Mouse (Mus musculus) monocyte, adult 5-6 weeks (primary cell): ENCODE data around the gene Ric8a. TPM values are rescaled to one million over a fixed set of nuclear protein-coding genes. Genes with fewer than 3 reads are reported as not detected.
A peak's percentile ranks its signal among the peaks of the same experiment; 100 is the strongest.

ENCODE experiments used
- ATAC-seq: fragments of 153-309, 156-312 bp; replicated peaks from 2 replicates; pipeline ENCODE4 v1.8.0; 2017; ENCODE audit warnings: mild to moderate bottlenecking; ENCODE audit not compliant: low TSS enrichment, insufficient number of reproducible peaks, severe bottlenecking, poor library complexity, low FRiP score
- total RNA-seq: library from RNA; stranded (forward); fragments of 200-1000, 200-491, 200-594 nt; gene quantifications from 3 replicates; pipeline ENCODE4 v1.2.3, GENCODE M21; 2017

Gene Ric8a
- total RNA-seq = 62.6 to 73.7 TPM (median 72.9 TPM) in 3 replicates

DNA sequence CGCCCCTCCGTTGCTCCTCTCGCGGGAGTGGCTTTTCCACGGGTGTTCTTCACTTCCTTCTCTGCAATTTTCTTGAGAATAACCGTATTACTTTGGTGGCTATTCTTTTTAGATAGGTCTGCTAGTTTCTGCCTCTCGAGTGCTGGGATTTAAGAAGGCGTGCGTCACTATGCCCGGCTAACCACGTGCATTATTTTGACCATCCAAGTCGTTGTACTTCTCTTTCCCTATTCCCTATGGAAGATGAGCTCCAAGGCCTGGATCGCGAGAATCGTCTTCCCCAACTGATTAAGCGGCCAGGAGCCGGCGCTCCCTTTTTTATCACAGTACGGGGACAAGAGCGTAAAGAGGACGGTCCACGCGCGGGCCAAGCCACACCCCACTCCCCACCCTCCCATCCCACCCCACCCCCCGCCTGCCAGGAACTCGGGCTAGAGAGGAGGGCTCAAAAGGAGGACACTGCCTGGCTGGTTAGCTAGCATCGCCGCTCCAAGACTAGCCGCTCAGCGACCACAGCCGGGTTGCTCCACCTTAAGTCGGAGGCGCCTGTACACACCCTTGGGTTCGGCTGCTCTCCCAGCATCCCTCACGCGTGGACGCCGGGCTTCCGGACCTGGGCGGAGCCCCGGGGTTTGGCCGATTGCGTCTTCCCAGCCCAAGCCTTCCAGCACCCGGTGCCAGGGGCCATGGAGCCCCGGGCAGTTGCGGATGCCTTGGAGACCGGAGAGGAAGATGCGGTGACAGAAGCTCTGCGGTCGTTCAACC, at the start of gene Ric8a:
Ric8a (plus strand) TSS at position 173 of the 765 bp plus-strand sequence.
- ATAC-seq = peak; percentile 78

DNA sequence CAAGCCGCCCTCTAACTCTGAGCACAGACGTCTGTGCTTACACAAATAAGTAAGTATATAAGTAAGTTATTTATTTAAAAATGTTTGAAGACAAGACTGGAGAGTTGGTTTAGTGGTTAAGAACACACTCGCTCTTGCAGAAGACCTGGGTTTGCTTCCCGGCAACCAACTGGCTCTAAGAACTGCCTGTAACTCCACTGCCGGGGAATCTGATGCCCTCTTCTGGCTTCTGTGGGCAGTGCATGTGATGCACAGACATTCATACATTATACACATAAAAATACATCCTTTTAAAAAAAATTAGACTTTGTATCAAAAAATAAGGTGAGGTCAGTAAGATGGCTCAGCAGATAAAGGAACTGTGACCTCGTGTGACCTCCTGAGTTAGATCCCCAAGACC, 46.3 kb upstream of the Ric8a start:
- no peak for ATAC-seq

DNA sequence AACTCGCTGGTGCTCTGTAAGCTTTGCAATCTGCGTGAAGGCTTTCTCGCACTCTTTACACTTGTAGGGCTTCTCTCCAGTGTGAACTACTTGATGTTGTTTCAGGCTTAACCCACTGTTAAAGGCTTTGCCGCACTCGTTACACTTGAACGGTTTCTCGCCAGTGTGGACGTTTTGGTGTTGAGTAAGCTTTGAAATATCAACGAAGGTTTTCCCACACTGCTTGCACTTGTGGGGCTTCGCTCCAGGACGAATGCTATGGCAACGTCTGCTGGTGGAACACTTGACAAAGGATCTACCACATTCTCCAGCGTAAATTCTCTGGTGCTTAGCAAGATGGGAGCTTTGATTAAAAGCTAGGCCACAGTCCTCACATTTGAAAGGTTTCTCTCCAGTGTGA, 45.0 kb upstream of the Ric8a start:
- no peak for ATAC-seq

DNA sequence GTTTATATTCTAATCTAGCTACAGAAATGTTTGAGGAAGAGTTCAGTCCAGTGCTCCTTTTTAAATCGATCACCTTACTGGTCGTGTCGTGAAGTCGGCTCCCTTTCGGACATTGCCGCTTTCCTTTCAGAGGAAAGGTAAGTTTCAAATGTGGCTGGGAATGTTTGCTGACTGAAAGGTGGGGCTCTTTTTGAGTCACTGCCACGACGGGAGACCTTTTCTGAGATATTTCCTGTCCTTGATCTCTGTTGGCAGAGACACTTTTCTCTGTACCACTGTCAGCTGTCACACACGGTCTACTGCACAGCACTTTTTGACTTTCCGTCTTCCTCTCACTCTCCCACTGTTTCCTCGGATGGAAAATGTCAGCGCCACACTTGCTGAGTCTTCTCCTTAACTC, 43.9 kb upstream of the Ric8a start:
- no peak for ATAC-seq

DNA sequence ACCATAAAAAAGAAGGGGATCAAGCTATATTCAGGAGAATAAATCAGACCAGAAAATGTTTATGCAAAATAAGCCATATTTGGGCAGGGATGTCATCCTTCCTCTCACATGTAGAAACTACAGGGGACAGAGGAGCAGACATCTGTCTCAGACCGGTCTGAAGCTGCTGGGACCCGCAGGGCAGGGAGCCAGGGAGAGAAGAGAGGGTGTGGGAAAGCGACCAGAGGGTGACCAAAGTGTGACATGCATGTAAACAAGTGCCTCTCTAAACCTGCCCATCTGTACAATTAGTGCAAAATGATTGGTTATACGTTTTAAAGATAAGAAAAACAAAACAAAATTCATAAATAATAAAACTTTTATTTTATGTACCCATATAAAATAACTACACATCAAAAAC, 36.6 kb upstream of the Ric8a start:
- no peak for ATAC-seq

DNA sequence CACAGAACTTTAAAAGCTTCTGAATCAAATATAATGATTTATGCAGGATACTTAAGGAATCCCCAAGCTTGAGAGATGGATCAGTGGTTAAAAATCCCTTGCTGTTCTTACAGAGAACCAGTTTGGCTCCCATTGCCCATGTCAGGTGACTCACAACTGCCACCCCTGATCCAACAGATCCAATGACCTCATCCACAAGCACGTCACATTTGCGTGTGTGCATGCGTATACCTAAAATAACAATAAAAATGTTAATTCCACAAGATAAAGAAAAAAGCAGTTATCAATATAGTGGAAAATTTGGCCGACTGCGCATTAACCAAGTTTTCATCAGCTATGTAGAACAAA, 35.5 kb upstream of the Ric8a start:
- no peak for ATAC-seq

DNA sequence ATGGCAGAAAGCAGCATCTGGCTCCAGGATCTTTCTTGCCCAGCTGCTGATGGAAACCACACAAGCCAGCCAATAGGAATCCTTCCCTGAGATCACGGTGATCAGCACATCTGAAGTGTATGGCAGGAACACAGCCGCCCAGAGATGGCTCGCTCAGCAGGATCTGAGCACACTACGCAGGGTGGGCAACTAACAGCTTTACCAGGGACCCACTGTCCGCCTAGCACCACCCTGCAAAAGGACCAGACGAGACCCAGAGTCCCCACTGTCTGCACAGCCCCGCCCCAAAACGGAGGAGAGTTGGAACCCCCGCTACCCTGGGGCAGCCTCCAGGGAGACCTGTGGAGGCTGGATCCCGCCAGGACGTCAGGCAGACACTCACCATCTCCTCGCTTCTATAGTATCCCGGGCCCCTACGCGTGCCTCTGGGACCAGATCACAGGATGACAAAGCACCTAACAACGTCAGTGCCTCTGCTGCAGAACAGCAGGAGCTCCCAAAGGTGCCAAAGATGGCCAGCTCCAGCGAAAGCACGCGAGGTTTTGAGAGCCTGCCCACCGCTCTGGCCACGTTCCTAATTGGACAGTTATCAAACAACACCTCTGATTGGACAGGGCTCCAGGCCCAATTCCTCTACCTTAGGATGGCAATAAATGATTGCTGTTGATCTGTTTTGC, 35.0 kb upstream of the Ric8a start, which contains the start of gene Zfp941:
Zfp941 (minus strand) TSS at position 526 of the 677 bp plus-strand sequence.
- ATAC-seq = 0 out of 2 replicates have a peak, but pooled peaks have one; percentile 31

DNA sequence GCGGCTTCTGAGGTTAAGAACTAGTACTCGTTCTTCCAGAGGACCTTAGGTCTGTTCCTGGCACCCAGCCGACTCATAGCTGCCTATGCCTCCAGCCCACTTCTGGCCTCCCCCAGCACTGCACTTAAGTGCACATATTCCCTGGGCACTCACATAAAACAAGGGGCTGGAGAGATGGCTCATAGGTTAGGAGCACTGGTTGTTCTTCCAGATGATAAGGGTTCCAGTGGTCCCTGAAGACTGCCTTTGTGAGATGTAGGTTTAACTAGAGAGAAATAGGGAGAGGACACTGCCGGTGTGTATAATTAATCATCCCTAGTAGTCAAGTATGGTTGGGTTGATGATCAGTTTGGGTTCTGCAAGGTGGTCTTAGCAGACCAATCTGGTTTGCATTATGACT, 34.0 kb upstream of the Ric8a start:
- no peak for ATAC-seq

DNA sequence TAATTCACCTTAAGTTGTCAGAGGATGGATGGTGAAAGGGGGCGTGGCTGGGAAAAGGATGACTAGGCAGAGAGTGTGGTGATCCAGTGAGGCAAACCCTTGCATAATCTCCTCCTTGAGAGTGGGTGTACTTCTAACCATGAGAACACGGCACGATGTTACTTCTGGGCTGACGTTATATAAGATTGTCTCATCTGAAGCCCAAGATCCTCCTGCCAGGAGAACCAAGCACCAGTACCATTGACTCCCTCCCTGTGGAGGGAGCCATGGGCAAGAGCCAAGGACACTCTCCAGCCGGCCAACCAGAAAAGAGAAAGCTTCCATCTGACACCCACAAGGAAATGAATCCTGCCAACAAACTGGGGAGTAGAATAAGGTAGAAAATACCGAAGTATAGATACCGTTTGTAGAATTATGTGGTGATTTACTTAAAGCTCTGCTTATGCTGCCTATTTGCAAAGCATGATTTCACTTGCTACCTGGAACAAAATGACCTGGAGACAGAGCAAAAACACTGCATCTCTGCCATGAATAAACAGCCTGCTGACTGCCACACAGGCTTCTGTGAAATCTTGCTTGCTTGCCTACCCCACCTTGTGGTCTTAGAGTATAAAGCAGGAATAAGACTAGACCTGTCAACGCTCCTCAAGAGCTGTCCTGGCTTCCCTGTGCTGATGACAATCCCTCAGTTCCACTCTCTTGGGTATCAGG, 28.4 kb upstream of the Ric8a start:
- ATAC-seq = peak; percentile 27; the same call in 1 of the 2 replicates

DNA sequence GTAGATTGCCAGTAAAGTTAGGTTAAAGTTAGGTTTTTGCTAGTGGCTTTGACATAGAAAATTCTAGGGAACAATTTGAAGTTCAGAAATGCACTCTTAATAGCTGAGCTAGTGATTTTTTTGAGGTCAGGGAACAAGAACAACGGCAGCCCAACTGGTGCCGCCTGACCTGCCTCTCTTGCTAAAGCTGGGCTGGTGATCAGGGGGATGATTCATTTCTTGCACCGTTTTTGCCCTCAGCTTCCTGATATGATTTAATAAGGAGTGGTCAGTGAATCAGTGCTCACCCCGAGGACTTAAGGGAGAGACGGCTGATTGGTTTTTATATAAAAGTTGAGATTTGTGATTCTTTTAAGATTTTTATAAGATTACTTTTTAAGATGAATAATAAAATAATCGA, 25.3 kb upstream of the Ric8a start:
- ATAC-seq = no peak

DNA sequence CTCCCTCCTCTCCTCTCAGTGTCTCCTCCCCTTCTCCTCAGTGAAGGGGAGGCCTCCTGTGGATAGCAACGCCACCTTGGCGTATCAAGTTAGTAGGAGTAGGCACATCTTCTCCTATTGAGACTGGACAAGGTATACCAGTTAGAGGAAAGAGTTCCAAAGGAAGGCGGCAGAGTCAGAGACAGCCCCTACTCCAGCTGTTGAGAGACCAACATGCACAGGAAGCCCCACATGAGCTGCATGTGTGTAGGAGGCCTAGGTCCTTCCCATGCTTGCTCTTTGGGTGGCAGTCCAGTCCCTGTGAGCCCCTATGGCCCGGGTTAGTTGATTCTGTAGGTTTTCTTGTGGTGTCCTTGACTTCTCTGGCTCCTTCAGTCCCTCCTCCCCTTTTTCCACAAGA, 23.4 kb upstream of the Ric8a start:
- no peak for ATAC-seq

DNA sequence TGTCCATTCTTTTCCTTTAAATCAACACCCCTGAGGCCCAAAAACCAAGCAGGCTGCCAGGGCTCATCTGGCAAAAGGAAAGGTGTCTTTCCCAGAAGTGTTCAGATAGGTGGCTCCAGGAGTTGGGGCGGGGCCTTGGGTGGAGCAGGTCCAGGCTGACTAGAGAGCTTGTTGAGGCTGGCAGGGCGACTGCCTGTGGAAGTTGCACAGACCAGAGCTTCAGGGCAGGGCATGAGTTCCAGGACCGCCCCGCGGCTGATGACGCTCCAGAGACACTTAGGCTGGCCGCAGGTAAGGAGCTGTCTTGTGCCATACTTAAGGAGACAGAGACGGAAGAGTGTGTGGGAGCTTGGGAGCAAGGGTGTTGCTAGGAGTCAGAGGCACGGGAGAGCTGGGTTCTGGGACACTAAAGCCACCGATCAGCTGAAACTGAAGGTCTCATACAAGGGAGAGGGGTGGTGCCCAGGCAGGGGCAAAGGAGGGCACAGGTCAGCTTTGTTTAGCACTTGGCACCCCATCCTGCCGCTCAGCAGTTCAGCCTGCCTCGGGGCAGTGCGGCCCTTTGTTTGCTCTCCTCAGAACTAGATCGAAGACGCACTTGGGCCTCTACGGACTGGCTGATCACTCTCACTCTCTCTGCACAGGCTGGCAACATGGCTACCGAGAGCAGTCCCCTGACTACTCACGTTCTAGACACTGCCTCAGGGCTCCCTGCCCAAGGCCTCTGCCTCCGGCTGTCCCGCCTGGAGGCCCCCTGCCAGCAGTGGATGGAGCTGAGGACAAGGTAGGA, 21.6 kb upstream of the Ric8a start, which contains the start of gene Urah:
Urah (plus strand) TSS at position 51 of the 790 bp plus-strand sequence.
- ATAC-seq = no peak

DNA sequence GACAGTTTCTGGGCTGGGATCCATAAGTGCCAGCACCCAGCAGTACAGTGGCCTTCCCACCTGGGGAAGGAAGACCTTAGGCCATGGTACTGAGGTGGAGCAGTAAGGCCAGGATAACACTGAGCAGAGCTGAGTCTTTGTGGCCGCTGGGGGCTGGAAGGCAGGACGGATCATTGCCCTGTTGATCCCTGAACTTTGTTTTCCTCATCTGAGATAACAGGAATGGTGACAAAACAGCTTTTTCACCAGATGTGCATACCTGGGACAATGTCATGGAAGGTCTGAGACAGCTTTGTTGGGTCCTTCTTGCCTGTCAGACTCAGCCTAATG, 21.0 kb upstream of the Ric8a start:
- no peak for ATAC-seq

DNA sequence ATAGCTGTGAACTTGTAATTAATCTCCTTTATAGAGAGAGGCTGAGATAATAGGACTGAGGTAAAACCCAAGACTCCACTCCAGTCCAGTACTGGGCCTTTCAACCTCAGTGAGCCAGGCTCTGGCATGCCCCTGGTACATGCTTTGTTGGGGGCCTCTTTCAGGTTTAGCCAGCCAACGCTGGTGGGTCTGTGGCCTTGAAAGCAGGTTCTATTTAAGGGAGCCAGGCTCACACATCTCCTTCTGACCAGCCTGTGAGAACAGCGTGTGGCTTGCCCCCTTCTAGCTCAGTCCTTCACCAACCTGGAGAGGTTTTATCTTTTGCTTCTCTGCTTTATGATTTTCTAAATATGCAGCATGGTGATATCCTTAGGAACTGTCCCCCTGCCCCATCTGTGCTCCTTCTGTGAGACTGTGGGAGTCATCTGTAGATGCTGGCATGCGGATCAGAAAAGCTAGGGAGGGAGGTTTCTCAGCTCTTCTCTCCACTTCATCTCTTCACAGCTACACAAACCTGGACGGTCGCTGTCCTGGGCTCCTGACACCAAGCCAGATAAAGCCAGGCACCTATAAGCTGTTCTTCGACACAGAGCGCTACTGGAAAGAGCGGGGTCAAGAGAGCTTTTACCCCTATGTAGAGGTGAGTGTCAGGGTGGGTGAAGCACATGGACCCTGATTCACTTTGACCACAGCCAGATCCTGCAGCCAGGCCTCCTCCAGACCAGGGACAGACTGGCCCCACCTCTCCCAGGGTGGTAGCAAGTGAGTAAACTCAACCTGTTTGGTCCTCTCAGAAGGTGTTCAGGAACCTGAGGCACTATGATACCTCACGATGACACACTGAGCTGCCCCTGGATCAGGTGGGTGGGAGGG, 20.3 kb upstream of the Ric8a start:
- ATAC-seq = no peak

DNA sequence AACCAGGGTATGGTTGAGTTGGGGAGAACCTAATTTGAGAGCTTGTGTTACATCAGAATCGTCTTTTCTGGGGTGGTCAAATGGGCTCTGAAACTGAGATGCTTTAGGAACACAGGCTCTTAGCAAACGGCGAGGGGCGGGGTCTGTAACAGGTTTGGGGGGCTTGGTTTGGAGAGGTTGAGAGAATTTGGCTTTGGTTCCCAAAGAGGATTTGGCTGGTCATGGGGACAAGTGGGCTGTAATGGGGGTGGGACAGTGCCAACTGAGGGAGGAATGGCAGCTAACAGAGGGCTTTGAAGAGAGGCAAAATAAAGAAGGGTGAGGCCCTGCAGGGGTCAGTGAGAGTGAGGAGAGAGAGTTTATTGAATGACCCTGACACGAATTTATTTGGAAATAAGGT, 17.2 kb upstream of the Ric8a start:
- no peak for ATAC-seq

DNA sequence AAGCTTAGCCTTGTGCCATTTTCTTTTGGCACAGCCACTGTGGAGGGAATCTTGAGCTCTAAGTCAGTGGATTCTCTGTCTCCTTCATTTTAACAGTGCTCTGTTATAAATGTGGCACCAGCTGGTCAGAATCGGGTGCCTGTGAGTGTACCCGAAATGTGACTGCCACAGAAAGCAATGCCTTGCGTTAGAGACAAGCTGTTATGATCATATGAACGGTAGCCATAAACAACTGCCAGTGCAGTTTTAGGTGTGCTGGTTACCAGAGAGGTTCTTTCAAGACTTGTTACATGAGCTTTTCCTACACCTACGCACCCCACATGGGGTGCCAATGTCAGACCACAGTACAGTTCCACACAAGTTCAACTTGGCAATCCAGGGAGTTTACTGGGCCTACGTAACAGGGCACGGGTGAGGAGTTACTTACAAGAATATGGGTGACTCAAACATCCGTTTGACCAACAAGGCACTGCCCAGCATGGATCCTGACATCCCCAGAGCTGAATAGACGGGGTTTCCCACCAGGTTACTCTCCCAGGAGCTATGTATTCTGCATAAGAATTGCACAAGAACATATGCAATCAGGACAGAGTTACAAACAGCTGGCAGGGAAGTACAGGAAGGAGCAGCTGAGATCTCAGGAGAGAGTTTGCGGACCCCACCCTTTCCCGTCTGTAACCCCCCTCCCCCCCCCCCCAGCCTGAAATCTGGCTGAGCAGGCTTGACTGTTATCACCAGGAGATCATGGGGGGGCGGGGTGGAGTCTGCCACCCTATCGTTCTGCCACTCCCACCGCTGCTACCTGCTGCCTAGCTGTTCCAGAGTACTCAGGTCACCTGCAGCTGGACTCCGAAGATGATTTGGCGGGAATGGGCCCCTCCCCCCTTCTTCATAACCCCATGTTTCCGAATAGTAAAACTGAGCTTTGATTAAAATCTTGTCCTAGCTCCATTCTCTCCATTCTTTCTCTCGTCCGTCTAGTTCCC, 15.7 kb upstream of the Ric8a start:
- ATAC-seq = no peak

DNA sequence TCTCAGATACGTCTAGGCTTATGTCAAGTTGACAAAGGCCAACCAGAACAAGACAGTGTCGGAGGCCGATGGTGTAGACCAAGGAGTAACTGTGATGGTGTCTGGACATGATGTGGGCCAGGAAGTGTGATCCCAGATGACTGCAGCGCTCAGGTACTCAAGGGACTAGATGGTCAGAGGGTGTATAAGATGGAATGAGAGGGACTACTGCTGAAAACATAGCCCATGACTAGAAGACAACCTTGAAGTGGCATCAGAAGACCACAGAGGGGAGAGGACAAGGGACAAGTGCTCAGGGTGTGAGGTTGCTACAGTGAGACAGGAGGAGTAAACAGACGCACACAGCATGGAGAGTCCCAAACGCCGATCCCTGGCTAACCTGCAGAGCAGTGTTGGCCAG, 13.0 kb upstream of the Ric8a start:
- ATAC-seq = no peak
